In the genomic region with DNA sequence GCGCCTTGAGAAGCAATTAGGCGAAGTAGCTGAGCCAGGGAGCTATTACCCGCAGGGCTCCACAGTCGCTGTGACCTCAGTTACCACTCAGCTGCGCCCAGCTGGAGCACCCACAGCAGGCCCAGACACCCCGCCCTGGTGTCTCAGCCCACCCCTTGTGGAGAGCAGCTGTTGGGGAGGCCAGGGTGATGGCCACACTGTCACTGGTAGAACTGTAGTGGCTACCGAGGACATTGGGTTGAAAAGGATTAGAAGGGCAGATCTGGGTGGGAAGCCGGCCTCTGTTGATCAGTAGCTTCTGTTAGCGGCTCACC, we compare ENCODE assay signal across 29 mouse cellular contexts. TPM values are rescaled to one million over a fixed set of nuclear protein-coding genes. Genes with fewer than 3 reads are reported as not detected.
DNase-seq lines count a peak whose midpoint lies in the region; ATAC-seq and TF ChIP-seq lines count a peak whose summit lies in the region.
"Had no signal": no experiment of that assay in that cellular context is flagged by ENCODE, and none has a peak within 500 bp of the region (broad histone marks: within the 10 kb centered on the region; RNA-seq: fewer than 3 reads in every experiment).

No protein-coding gene starts in this region.

- no peak for TF ChIP-seq CTCF in left cerebral cortex, adult 2 months (IDR thresholded peaks at IDR 0.05)

- 0 out of 2 replicates have a peak, but pooled peaks have one; percentile 52 for ATAC-seq in forebrain, embryonic 14.5 days
- ATAC-seq in forebrain, embryonic 16.5 days = no peak
- ATAC-seq in embryonic facial prominence, embryonic 14.5 days (ENCODE audit: low read depth) = peak; percentile 53; the same call in 1 of the 2 replicates
- ATAC-seq in hindbrain, embryonic 16.5 days = no peak
- ATAC-seq: CD4-positive, CD25-positive, alpha-beta regulatory T cell, adult 4 months had no signal

- intact Hi-C loops in left cerebral cortex, adult 2 months (cut with DNase I) = no loop called here

- H3K4me1 ChIP-seq in forebrain, embryonic 14.5 days (ENCODE audit: control insufficient read depth, insufficient read depth, low read length) = peaks cover 3% of the 10 kb centered on the region; the same call in 1 of the 2 replicates
- peaks cover 9% of the 10 kb centered on the region for H3K4me1 ChIP-seq in forebrain, embryonic 16.5 days (replicated peaks; ENCODE audit: control insufficient read depth, insufficient read depth, low read length)
- no peaks in the 10 kb centered on the region for H3K4me1 ChIP-seq in embryonic facial prominence, embryonic 14.5 days (ENCODE audit: control insufficient read depth, insufficient read depth, low read length)
- peaks cover 5% of the 10 kb centered on the region; the same call in 1 of the 2 replicates for H3K4me1 ChIP-seq in hindbrain, embryonic 16.5 days (ENCODE audit: control insufficient read depth, insufficient read depth, low read depth, low read length)
- peaks cover 5% of the 10 kb centered on the region; the same call in 1 of the 2 replicates for H3K4me1 ChIP-seq in heart, embryonic 10.5 days
- H3K4me1 ChIP-seq: embryonic facial prominence, embryonic 15.5 days; heart, embryonic 12.5 days had no signal

- no peak overlapping the region for H3K9ac ChIP-seq in forebrain, embryonic 14.5 days (ENCODE audit: low read length)
- H3K9ac ChIP-seq in forebrain, embryonic 16.5 days (replicated peaks; ENCODE audit: low read depth, low read length) = no peak overlapping the region
- no peak overlapping the region for H3K9ac ChIP-seq in embryonic facial prominence, embryonic 14.5 days (ENCODE audit: low read depth, low read length)
- no peak overlapping the region for H3K9ac ChIP-seq in hindbrain, embryonic 16.5 days (ENCODE audit: low read depth, low read length)
- H3K9ac ChIP-seq: embryonic facial prominence, embryonic 15.5 days; heart, embryonic 12.5 days; liver, embryonic 14.5 days; lung, embryonic 14.5 days; midbrain, embryonic 12.5 days had no signal

- DNase-seq in forebrain, embryonic 14.5 days (ENCODE audit: low spot score) = no peak
- DNase-seq in left cerebral cortex, adult 2 months (ENCODE audit: extremely low spot score in 1 of 2, low spot score in 2 of 2) = no peak
- no peak for DNase-seq in left cerebral cortex, adult 8-10 months (ENCODE audit: low spot score in 2 of 2)
- DNase-seq in embryonic facial prominence, embryonic 14.5 days (ENCODE audit: low spot score) = no peak
- DNase-seq in heart, embryonic 10.5 days (ENCODE audit: low spot score) = no peak
- DNase-seq in heart, adult 8-10 months (ENCODE audit: low spot score) = no peak
- DNase-seq: adrenal gland, postnatal 25 days; cerebellum, adult 11-12 months; cerebellum, adult 9-11 months; embryo, embryonic 11 days; gastrocnemius, postnatal 25 days; heart, adult 11 months; kidney, adult 2 months; kidney, postnatal 36 days; layer of hippocampus, postnatal 36 days; liver; lung, embryonic 14.5 days; lung, postnatal 14 days; thymus, postnatal 4 days had no signal

- H3K4me3 ChIP-seq in forebrain, embryonic 14.5 days (ENCODE audit: low read depth, low read length) = no peak overlapping the region
- no peak overlapping the region for H3K4me3 ChIP-seq in forebrain, embryonic 16.5 days (replicated peaks; ENCODE audit: low read length)
- H3K4me3 ChIP-seq in left cerebral cortex, adult 2 months = no peak overlapping the region
- no peak overlapping the region for H3K4me3 ChIP-seq in embryonic facial prominence, embryonic 14.5 days (ENCODE audit: low read depth, low read length)
- no peak overlapping the region for H3K4me3 ChIP-seq in hindbrain, embryonic 16.5 days (ENCODE audit: low read length)
- no peak overlapping the region for H3K4me3 ChIP-seq in heart, embryonic 10.5 days
- H3K4me3 ChIP-seq: embryonic facial prominence, embryonic 15.5 days; heart, embryonic 12.5 days; midbrain, embryonic 12.5 days had no signal

- no peak overlapping the region for H3K27ac ChIP-seq in forebrain, embryonic 14.5 days (ENCODE audit: low read depth, low read length)
- H3K27ac ChIP-seq in forebrain, embryonic 16.5 days (ENCODE audit: low read length) = no peak overlapping the region
- H3K27ac ChIP-seq in left cerebral cortex, adult 2 months = peak overlapping the region; percentile 47
- H3K27ac ChIP-seq in embryonic facial prominence, embryonic 14.5 days (replicated peaks; ENCODE audit: low read depth, low read length) = no peak overlapping the region
- 0 out of 2 replicates have a peak overlapping the region, but pooled peaks have one; percentile 7 for H3K27ac ChIP-seq in hindbrain, embryonic 16.5 days (ENCODE audit: low read depth, low read length)
- no peak overlapping the region for H3K27ac ChIP-seq in heart, embryonic 10.5 days
- H3K27ac ChIP-seq: embryonic facial prominence, embryonic 15.5 days; liver, embryonic 14.5 days; midbrain, embryonic 12.5 days had no signal

- WGBS in forebrain, embryonic 14.5 days = 62% methylated on average over 9 of the region's 9 CpGs
- 50% methylated on average over 9 of the region's 9 CpGs for WGBS in forebrain, embryonic 16.5 days
- WGBS in embryonic facial prominence, embryonic 14.5 days = 61% methylated on average over 9 of the region's 9 CpGs
- 45% methylated on average over 9 of the region's 9 CpGs for WGBS in hindbrain, embryonic 16.5 days
- 64% methylated on average over 9 of the region's 9 CpGs for WGBS in heart, embryonic 10.5 days

- H3K27me3 ChIP-seq in forebrain, embryonic 14.5 days (replicated peaks; ENCODE audit: control insufficient read depth, insufficient read depth, low read length) = no peaks in the 10 kb centered on the region
- no peaks in the 10 kb centered on the region for H3K27me3 ChIP-seq in forebrain, embryonic 16.5 days (replicated peaks; ENCODE audit: control insufficient read depth, insufficient read depth, low read length)
- no peaks in the 10 kb centered on the region for H3K27me3 ChIP-seq in embryonic facial prominence, embryonic 14.5 days (replicated peaks; ENCODE audit: control insufficient read depth, insufficient read depth, low read length)
- H3K27me3 ChIP-seq in hindbrain, embryonic 16.5 days (replicated peaks; ENCODE audit: control insufficient read depth, insufficient read depth, low read length) = no peaks in the 10 kb centered on the region
- H3K27me3 ChIP-seq in heart, embryonic 10.5 days (ENCODE audit: insufficient read depth, poor library complexity, severe bottlenecking) = peaks cover 22% of the 10 kb centered on the region; the same call in 1 of the 2 replicates
- H3K27me3 ChIP-seq: embryonic facial prominence, embryonic 15.5 days had no signal

- H3K36me3 ChIP-seq in forebrain, embryonic 14.5 days (ENCODE audit: control insufficient read depth, insufficient read depth, low read length) = no peaks in the 10 kb centered on the region
- H3K36me3 ChIP-seq in forebrain, embryonic 16.5 days (ENCODE audit: control insufficient read depth, insufficient read depth) = no peaks in the 10 kb centered on the region
- no peaks in the 10 kb centered on the region for H3K36me3 ChIP-seq in embryonic facial prominence, embryonic 14.5 days (ENCODE audit: control insufficient read depth, insufficient read depth, low read length)
- H3K36me3 ChIP-seq in hindbrain, embryonic 16.5 days (ENCODE audit: control insufficient read depth, insufficient read depth, low read length) = no peaks in the 10 kb centered on the region; the same call in 1 of the 2 replicates
- no peaks in the 10 kb centered on the region for H3K36me3 ChIP-seq in heart, embryonic 10.5 days
- H3K36me3 ChIP-seq: embryonic facial prominence, embryonic 15.5 days; heart, embryonic 12.5 days; midbrain, embryonic 12.5 days had no signal

- no peak overlapping the region for H3K4me2 ChIP-seq in forebrain, embryonic 14.5 days (ENCODE audit: low read length)
- H3K4me2 ChIP-seq in forebrain, embryonic 16.5 days (ENCODE audit: low read length) = no peak overlapping the region
- no peak overlapping the region for H3K4me2 ChIP-seq in embryonic facial prominence, embryonic 14.5 days (ENCODE audit: low read depth, low read length)
- H3K4me2 ChIP-seq in hindbrain, embryonic 16.5 days (ENCODE audit: low read length) = no peak overlapping the region
- H3K4me2 ChIP-seq: embryonic facial prominence, embryonic 15.5 days; heart, embryonic 12.5 days; lung, embryonic 14.5 days; midbrain, embryonic 12.5 days had no signal

- H3K9me3 ChIP-seq in forebrain, embryonic 14.5 days (replicated peaks; ENCODE audit: control insufficient read depth, low read length) = no peaks in the 10 kb centered on the region
- no peaks in the 10 kb centered on the region for H3K9me3 ChIP-seq in forebrain, embryonic 16.5 days (ENCODE audit: control insufficient read depth, low read length)
- H3K9me3 ChIP-seq in embryonic facial prominence, embryonic 14.5 days (ENCODE audit: control insufficient read depth, low read length) = no peaks in the 10 kb centered on the region
- no peaks in the 10 kb centered on the region for H3K9me3 ChIP-seq in hindbrain, embryonic 16.5 days (ENCODE audit: control insufficient read depth, low read length)
- H3K9me3 ChIP-seq in heart, embryonic 10.5 days = no peaks in the 10 kb centered on the region
- H3K9me3 ChIP-seq: embryonic facial prominence, embryonic 15.5 days; heart, embryonic 12.5 days; midbrain, embryonic 12.5 days had no signal

RNA-seq across cellular contexts. Expression of a gene that starts 34.2 kb away (rescaled TPM):
- 44.1 and 55.9 TPM in 2 replicates for polyA plus RNA-seq in forebrain, embryonic 14.5 days (2014; fragmentation: Nextera tagmentation; extraction: Ambion mirVana)
- polyA plus RNA-seq in forebrain, embryonic 16.5 days (2015; fragmentation: Nextera tagmentation; extraction: Ambion mirVana) = 93.4 and 95.3 TPM in 2 replicates
- 100 to 1,000 TPM; 285 to 297 TPM for total RNA-seq in left cerebral cortex, adult 2 months (2021)
- total RNA-seq in left cerebral cortex, adult 8-10 months (2022) = 100 to 1,000 TPM; 260 to 302 (median 279) TPM
- polyA plus RNA-seq in embryonic facial prominence, embryonic 14.5 days (2014; fragmentation: Nextera tagmentation; extraction: Ambion mirVana) = 4.0 and 4.9 TPM in 2 replicates
- polyA plus RNA-seq in hindbrain, embryonic 16.5 days (2015; fragmentation: Nextera tagmentation; extraction: Ambion mirVana) = 106 and 118 TPM in 2 replicates
- polyA plus RNA-seq in heart, embryonic 10.5 days (2016; fragmentation: Nextera tagmentation; extraction: Ambion mirVana) = 0.74 and 1.4 TPM in 2 replicates
- under 1 TPM in 1 of 4 experiments, not detected in 3; 0.16 TPM for total RNA-seq in heart, adult 8-10 months (2022)
- total RNA-seq: gastrocnemius, postnatal 25 days; hematopoietic stem cell, adult 5-6 weeks; monocyte, adult 5-6 weeks had no signal
- polyA plus RNA-seq: liver, embryonic 14.5 days; thymus, postnatal 0 days had no signal

Comparison
In these comparisons a context has a peak if more than half of its experiments do, and no peak if none do; other contexts are left out.
1. ATAC-seq: peak in forebrain, embryonic 14.5 days (single experiment) and embryonic facial prominence, embryonic 14.5 days (single experiment); none in forebrain, embryonic 16.5 days (single experiment) and hindbrain, embryonic 16.5 days (single experiment).
2. H3K27ac ChIP-seq: peak in left cerebral cortex, adult 2 months (single experiment) and hindbrain, embryonic 16.5 days (single experiment); none in forebrain, embryonic 14.5 days (single experiment), forebrain, embryonic 16.5 days (single experiment), embryonic facial prominence, embryonic 14.5 days (single experiment) and heart, embryonic 10.5 days (single experiment).